Mouse (Mus musculus) testis, adult 2 months (tissue): ENCODE results near the gene 1700030K09Rik.

Source experiments
- CTCF ChIP-seq: fragments of 200-500 bp; IDR thresholded peaks from 2 replicates; pipeline ENCODE4 v1.5.1; 2012; ENCODE audit warnings: low read depth, mild to moderate bottlenecking, inconsistent platforms, low read length, moderate library complexity; ENCODE audit not compliant: control insufficient read depth, insufficient read depth, insufficient replicate concordance
- POLR2A ChIP-seq: fragments of 200-500 bp; IDR thresholded peaks from 2 replicates; pipeline ENCODE4 v1.6.1; 2012; ENCODE audit warnings: low read depth, mild to moderate bottlenecking, inconsistent platforms, low read length, moderate library complexity; ENCODE audit not compliant: control insufficient read depth

DNA sequence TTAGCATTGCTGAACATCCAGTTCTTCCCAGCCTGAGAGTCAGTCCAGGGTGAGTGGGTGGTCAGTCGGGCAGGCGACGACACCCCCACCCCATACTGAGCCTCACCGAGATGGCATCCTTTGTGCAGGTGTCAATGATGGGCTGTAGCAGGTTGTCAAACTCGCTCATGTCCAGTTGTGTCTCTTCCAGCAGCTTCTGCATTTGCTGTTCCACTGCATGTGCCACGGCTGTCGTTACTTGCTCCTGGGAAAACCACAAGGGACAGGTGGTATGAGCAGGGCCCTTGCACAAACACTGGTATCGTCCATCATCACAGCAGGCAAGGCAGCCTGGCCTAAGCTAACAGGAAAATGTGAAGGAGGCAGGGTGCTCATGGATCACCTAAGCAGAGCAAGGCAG lies 26.3 kb downstream of the 1700030K09Rik start:
- TF ChIP-seq CTCF (no peak), POLR2A (no peak)
